Mouse (Mus musculus) small intestine, adult 2 months (tissue): ENCODE measurements around the gene Kcna1. TPM values are rescaled to one million over a fixed set of nuclear protein-coding genes. Genes with fewer than 3 reads are reported as not detected.

Experiments used
- H3K27ac ChIP-seq: fragments of 200-500 bp; 2 replicates; pipeline ENCODE4 v1.5.1; 2012; ENCODE audit warnings: low read depth, low read length, control low read depth, inconsistent platforms; ENCODE audit not compliant: insufficient read depth
- H3K27me3 ChIP-seq: fragments of 200-500 bp; 2 replicates; pipeline ENCODE4 v1.6.1; 2012; ENCODE audit warnings: mild to moderate bottlenecking, moderate library complexity, low read length, inconsistent platforms; ENCODE audit not compliant: control insufficient read depth, insufficient read depth
- H3K36me3 ChIP-seq: fragments of 200-500 bp; 2 replicates; pipeline ENCODE4 v1.6.1; 2012; ENCODE audit warnings: mild to moderate bottlenecking, low read length, control low read depth, inconsistent platforms; ENCODE audit not compliant: control insufficient read depth, insufficient read depth
- H3K4me1 ChIP-seq: fragments of 200-500 bp; 2 replicates; pipeline ENCODE4 v1.6.1; 2012; ENCODE audit warnings: low read length, inconsistent platforms, mixed read lengths; ENCODE audit not compliant: control insufficient read depth, insufficient read depth, insufficient read length
- H3K4me3 ChIP-seq: fragments of 200-500 bp; 2 replicates; pipeline ENCODE4 v1.5.1; 2012; ENCODE audit warnings: low read depth, mild to moderate bottlenecking, control low read depth, inconsistent platforms, low read length, moderate library complexity
- CTCF ChIP-seq: fragments of 200-500 bp; IDR thresholded peaks from 2 replicates; pipeline ENCODE4 v1.5.1; 2012; ENCODE audit warnings: low read depth, mild to moderate bottlenecking, control low read depth, inconsistent platforms, low read length, moderate library complexity, mixed read lengths; ENCODE audit not compliant: insufficient replicate concordance, insufficient read length; ENCODE audit errors: extremely low read depth
- POLR2A ChIP-seq: fragments of 200-500 bp; IDR thresholded peaks from 2 replicates; pipeline ENCODE4 v1.6.1; 2012; ENCODE audit warnings: low read depth, mild to moderate bottlenecking, control low read depth, inconsistent platforms, low read length, moderate library complexity
- whole genome bisulfite sequencing: fragments of 180-500 bp; shearing (Covaris S2); methylation state at CpG from one replicate; pipeline ENCODE4 v1.1.7; 2018; 5-methylcytosine and 5-hydroxymethylcytosine counted together
- polyA plus RNA-seq: library from polyadenylated mRNA; depleted of rRNA; stranded (reverse); fragments of >200 nt; gene quantifications from 2 replicates; pipeline ENCODE4 v1.2.3, GENCODE M21; 2012; rRNA removed

Kcna1 gene
- polyA plus RNA-seq, 1 experiment, result 0.43 TPM

- Histone ChIP-seq H3K36me3 (no peaks in the 10 kb centered on the region), H3K27ac (no peak overlapping the region), H3K4me3 (no peak overlapping the region), H3K27me3 (no peaks in the 10 kb centered on the region), H3K4me1 (no peaks in the 10 kb centered on the region)
- no peak for TF ChIP-seq POLR2A
- WGBS, result 74% methylated on average over 18 of the region's 18 CpGs
These were observed 50.2 kb downstream of the Kcna1 start for GRCm38 (mm10) chr6:126595805-126596629.

- 36% methylated on average over 5 of the region's 5 CpGs for WGBS
- Histone ChIP-seq H3K4me3 (no peak overlapping the region), H3K4me1 (no peaks in the 10 kb centered on the region), H3K27ac (no peak overlapping the region), H3K36me3 (no peaks in the 10 kb centered on the region), H3K27me3 (no peaks in the 10 kb centered on the region)
- no peak for TF ChIP-seq POLR2A
- no peak for TF ChIP-seq CTCF
These were observed 51.1 kb downstream of the Kcna1 start for GRCm38 (mm10) chr6:126595130-126595529.

- Histone ChIP-seq H3K36me3 (no peaks in the 10 kb centered on the region), H3K27ac (no peak overlapping the region), H3K27me3 (no peaks in the 10 kb centered on the region), H3K4me1 (no peaks in the 10 kb centered on the region), H3K4me3 (no peak overlapping the region)
- no peak for TF ChIP-seq CTCF
- 71% methylated on average over 8 of the region's 8 CpGs for WGBS
These were observed 51.8 kb downstream of the Kcna1 start for GRCm38 (mm10) chr6:126594365-126594764.

- H3K4me3 ChIP-seq, result no peak overlapping the region
- TF ChIP-seq CTCF (no peak), POLR2A (no peak)
- no peaks in the 10 kb centered on the region for H3K4me1 ChIP-seq
- H3K27ac ChIP-seq, result no peak overlapping the region
- H3K27me3 ChIP-seq, result no peaks in the 10 kb centered on the region
- no peaks in the 10 kb centered on the region for H3K36me3 ChIP-seq
- WGBS, result 65% methylated on average over 4 of the region's 4 CpGs
These were observed 52.8 kb downstream of the Kcna1 start for GRCm38 (mm10) chr6:126593336-126593735.

Other genes starting within 250 kb of the Kcna1 start
- 0.47 and 0.63 TPM in 2 replicates for gene Kcna5, start 111.0 kb downstream of the Kcna1 start, polyA plus RNA-seq
- gene Kcna6, start 94.3 kb upstream of the Kcna1 start, polyA plus RNA-seq, result 0.23 and 0.55 TPM in 2 replicates
- gene Ndufa9, start 202.8 kb upstream of the Kcna1 start, polyA plus RNA-seq, result 49.3 and 93.4 TPM in 2 replicates
- not detected in 2 replicates for gene Akap3, start 206.7 kb upstream of the Kcna1 start, polyA plus RNA-seq